Mouse (Mus musculus) embryonic facial prominence, embryonic 12.5 days (tissue): ENCODE measurements around the gene Aebp1. TPM values are rescaled to one million over a fixed set of nuclear protein-coding genes. Genes with fewer than 3 reads are reported as not detected.
A peak's percentile ranks its signal among the peaks of the same experiment; 100 is the strongest.

Experiments used
- ATAC-seq: fragments of 200-750 bp; cut with Nextera tagmentation; 2 replicates; pipeline ENCODE4 v1.8.0; 2017; ENCODE audit not compliant: insufficient number of reproducible peaks, insufficient read depth, low FRiP score, low TSS enrichment
- H3K27ac ChIP-seq: fragments of 300-500 bp; sonication (generic); 2 replicates; pipeline ENCODE4 v1.5.1; 2016; ENCODE audit warnings: mild to moderate bottlenecking
- H3K27me3 ChIP-seq: fragments of 300-500 bp; sonication (generic); 2 replicates; pipeline ENCODE4 v1.6.1; 2016; ENCODE audit warnings: mild to moderate bottlenecking, moderate library complexity
- H3K36me3 ChIP-seq: fragments of 300-500 bp; sonication (generic); 2 replicates; pipeline ENCODE4 v1.6.1; 2016; ENCODE audit warnings: mild to moderate bottlenecking
- H3K4me1 ChIP-seq: fragments of 300-500 bp; sonication (generic); 2 replicates; pipeline ENCODE4 v1.6.1; 2016
- H3K4me2 ChIP-seq: fragments of 300-500 bp; sonication (generic); replicated peaks from 2 replicates; pipeline ENCODE4 v1.6.1; 2016; ENCODE audit warnings: mild to moderate bottlenecking, moderate library complexity
- H3K4me3 ChIP-seq: fragments of 300-500 bp; sonication (generic); 2 replicates; pipeline ENCODE4 v1.5.1; 2016; ENCODE audit warnings: mild to moderate bottlenecking
- H3K9ac ChIP-seq: fragments of 300-500 bp; sonication (generic); 2 replicates; pipeline ENCODE4 v1.6.1; 2016; ENCODE audit warnings: mild to moderate bottlenecking, moderate library complexity
- H3K9me3 ChIP-seq: fragments of 300-500 bp; sonication (generic); 2 replicates; pipeline ENCODE4 v1.6.1; 2016; ENCODE audit warnings: mild to moderate bottlenecking, moderate library complexity
- WGBS: fragments of 180-500 bp; shearing (Covaris S2); methylation state at CpG from one replicate; pipeline ENCODE4 v1.1.7; 2016; 5-methylcytosine and 5-hydroxymethylcytosine counted together
- polyA plus RNA-seq: library from polyadenylated mRNA; unstranded; fragments of >200 nt; fragmentation: Nextera tagmentation; extraction: Ambion mirVana; gene quantifications from 2 replicates; pipeline ENCODE4 v1.2.1, GENCODE M21; 2016

The Aebp1 gene
- polyA plus RNA-seq, 1 experiment from 2014 or later = 29.1 TPM

GRCm38 (mm10) chr11:5840346-5840745, 21.4 kb upstream of the Aebp1 start:
- no peak overlapping the region for H3K27ac ChIP-seq

GRCm38 (mm10) chr11:5841751-5842150, 20.0 kb upstream of the Aebp1 start:
- Histone ChIP-seq H3K4me2 (no peak overlapping the region), H3K9ac (no peak overlapping the region), H3K4me3 (no peak overlapping the region), H3K27ac (no peak overlapping the region), H3K9me3 (no peaks in the 10 kb centered on the region), H3K4me1 (peaks cover 4% of the 10 kb centered on the region), H3K27me3 (no peaks in the 10 kb centered on the region), H3K36me3 (no peaks in the 10 kb centered on the region)
- WGBS = 94% methylated on average over 2 of the region's 2 CpGs
- ATAC-seq = no peak

More at GRCm38 (mm10) chr11:5840346-5840745, 21.4 kb upstream of the Aebp1 start:
- H3K9me3 ChIP-seq = no peaks in the 10 kb centered on the region
- H3K4me3 ChIP-seq = no peak overlapping the region
- peaks cover 8% of the 10 kb centered on the region for H3K4me1 ChIP-seq
- H3K4me2 ChIP-seq = no peak overlapping the region
- H3K27me3 ChIP-seq = no peaks in the 10 kb centered on the region
- WGBS = 72% methylated on average over 7 of the region's 7 CpGs
- no peak for ATAC-seq
- H3K36me3 ChIP-seq = no peaks in the 10 kb centered on the region
- H3K9ac ChIP-seq = no peak overlapping the region

GRCm38 (mm10) chr11:5843131-5843530, 18.6 kb upstream of the Aebp1 start:
- Histone ChIP-seq H3K4me1 (no peaks in the 10 kb centered on the region), H3K36me3 (no peaks in the 10 kb centered on the region), H3K27me3 (no peaks in the 10 kb centered on the region), H3K4me2 (no peak overlapping the region), H3K9ac (no peak overlapping the region), H3K4me3 (no peak overlapping the region), H3K27ac (no peak overlapping the region), H3K9me3 (no peaks in the 10 kb centered on the region)
- ATAC-seq = no peak
- WGBS = 76% methylated on average over 3 of the region's 3 CpGs

- no peaks in the 10 kb centered on the region for H3K27me3 ChIP-seq
- no peak overlapping the region for H3K4me3 ChIP-seq
- 72% methylated on average over 7 of the region's 7 CpGs for WGBS
- no peak overlapping the region for H3K9ac ChIP-seq
- H3K27ac ChIP-seq = no peak overlapping the region
- H3K4me1 ChIP-seq = no peaks in the 10 kb centered on the region
- H3K36me3 ChIP-seq = no peaks in the 10 kb centered on the region
- no peak overlapping the region for H3K4me2 ChIP-seq
- no peak for ATAC-seq
- H3K9me3 ChIP-seq = no peaks in the 10 kb centered on the region
Measured at GRCm38 (mm10) chr11:5846639-5847345, 15.0 kb upstream of the Aebp1 start.

- Histone ChIP-seq H3K27me3 (no peaks in the 10 kb centered on the region), H3K9ac (no peak overlapping the region), H3K4me3 (no peak overlapping the region), H3K27ac (no peak overlapping the region), H3K36me3 (no peaks in the 10 kb centered on the region), H3K9me3 (no peaks in the 10 kb centered on the region), H3K4me1 (0 out of 2 replicates have a peak, but pooled peaks cover 5% of the 10 kb centered on the region), H3K4me2 (no peak overlapping the region)
- no peak for ATAC-seq
- WGBS = 63% methylated on average over 6 of the region's 6 CpGs
Measured at GRCm38 (mm10) chr11:5848741-5849140, 13.0 kb upstream of the Aebp1 start.

DNA sequence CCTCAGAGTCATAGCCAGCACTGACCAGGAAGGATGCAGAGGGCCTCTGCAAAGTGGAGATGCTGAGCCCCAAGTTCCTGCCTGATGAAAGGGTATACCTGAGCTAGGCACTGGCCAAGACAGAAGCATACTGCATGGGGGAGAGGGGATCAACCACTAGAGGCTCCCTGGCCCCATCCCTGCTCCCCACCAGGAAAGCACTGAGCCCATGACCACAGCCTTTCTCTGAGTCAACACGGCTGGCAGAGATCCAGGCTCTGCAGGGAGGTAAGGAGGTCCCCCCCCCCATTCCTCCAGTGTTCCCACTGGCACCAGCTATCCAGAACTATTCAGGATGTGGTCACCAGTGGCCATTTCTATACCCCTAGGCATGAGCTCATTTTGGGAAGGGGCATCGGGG, 12.4 kb upstream of the Aebp1 start:
- H3K36me3 ChIP-seq = no peaks in the 10 kb centered on the region
- 0 out of 2 replicates have a peak, but pooled peaks cover 5% of the 10 kb centered on the region for H3K4me1 ChIP-seq
- H3K27me3 ChIP-seq = no peaks in the 10 kb centered on the region
- no peak for ATAC-seq
- H3K4me2 ChIP-seq = no peak overlapping the region
- no peaks in the 10 kb centered on the region for H3K9me3 ChIP-seq
- no peak overlapping the region for H3K27ac ChIP-seq
- no peak overlapping the region for H3K9ac ChIP-seq
- no peak overlapping the region for H3K4me3 ChIP-seq
- WGBS = 77% methylated on average over 2 of the region's 2 CpGs

GRCm38 (mm10) chr11:5850452-5850851, 11.3 kb upstream of the Aebp1 start:
- H3K36me3 ChIP-seq = no peaks in the 10 kb centered on the region
- H3K9me3 ChIP-seq = no peaks in the 10 kb centered on the region
- 58% methylated on average over 5 of the region's 5 CpGs for WGBS
- H3K9ac ChIP-seq = no peak overlapping the region
- no peak for ATAC-seq
- no peaks in the 10 kb centered on the region for H3K27me3 ChIP-seq
- 0 out of 2 replicates have a peak, but pooled peaks cover 6% of the 10 kb centered on the region for H3K4me1 ChIP-seq
- no peak overlapping the region for H3K4me2 ChIP-seq
- no peak overlapping the region for H3K27ac ChIP-seq
- no peak overlapping the region for H3K4me3 ChIP-seq

DNA sequence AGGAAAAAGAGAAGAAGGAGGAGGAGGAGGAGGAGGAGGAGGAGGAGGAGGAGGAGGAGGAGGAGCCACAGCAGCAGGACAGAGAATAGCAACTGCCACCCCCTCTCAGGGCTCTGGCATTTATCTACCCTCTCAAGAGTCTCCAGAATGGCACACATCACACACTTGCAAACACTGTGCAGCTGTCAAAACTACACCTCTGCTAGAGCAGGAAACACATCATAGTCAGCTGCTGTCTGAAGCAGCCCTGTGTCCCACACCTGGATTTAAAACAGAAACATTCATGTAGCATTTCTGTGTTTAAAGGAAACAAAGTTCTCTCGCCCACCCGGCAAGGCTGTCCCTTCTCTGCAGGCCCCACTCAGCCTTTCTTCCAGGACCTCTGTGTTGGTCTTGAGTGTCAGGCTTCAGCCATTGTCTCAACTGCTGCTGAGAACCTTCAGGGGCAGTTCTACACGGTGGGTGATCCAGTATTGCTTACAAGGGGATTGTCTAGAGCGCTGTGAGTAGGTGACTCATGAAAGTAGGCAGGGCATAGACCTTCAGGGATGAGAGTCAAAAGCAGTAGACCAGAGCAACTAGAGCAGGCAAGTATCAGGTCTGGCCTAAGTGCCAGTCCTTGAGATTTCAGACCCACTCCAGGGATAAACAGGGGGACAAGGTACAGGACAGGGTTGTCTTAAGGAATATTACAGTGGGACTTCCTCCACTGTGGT, 10.6 kb upstream of the Aebp1 start:
- Histone ChIP-seq H3K27ac (no peak overlapping the region), H3K4me1 (peaks cover 13% of the 10 kb centered on the region; the same call in 1 of the 2 replicates), H3K36me3 (no peaks in the 10 kb centered on the region), H3K9ac (no peak overlapping the region), H3K4me3 (no peak overlapping the region), H3K27me3 (no peaks in the 10 kb centered on the region), H3K9me3 (no peaks in the 10 kb centered on the region), H3K4me2 (no peak overlapping the region)
- ATAC-seq = no peak
- 56% methylated on average over 4 of the region's 4 CpGs for WGBS

DNA sequence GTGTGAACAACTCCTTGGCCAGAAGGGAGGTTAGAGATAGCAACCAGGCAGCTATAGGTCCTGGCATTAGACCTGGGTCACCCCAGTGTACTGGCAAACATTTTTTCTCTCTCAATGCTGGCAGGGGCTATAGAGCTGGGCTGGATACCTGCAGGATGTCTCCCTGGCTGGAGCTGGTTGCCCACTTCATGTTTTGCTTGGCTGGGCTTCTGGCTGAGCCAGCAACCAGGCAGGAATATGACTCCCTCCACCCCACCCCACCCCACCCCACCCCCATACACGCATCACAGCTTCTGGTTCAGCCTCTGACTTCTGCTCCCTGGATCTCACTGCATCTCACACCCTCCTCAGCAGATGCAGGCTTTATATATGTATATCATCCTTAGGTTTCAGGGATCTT, 9.4 kb upstream of the Aebp1 start:
- Histone ChIP-seq H3K9ac (no peak overlapping the region), H3K4me3 (no peak overlapping the region), H3K36me3 (no peaks in the 10 kb centered on the region), H3K27ac (no peak overlapping the region), H3K27me3 (no peaks in the 10 kb centered on the region), H3K4me2 (no peak overlapping the region), H3K9me3 (no peaks in the 10 kb centered on the region), H3K4me1 (peaks cover 13% of the 10 kb centered on the region; the same call in 1 of the 2 replicates)
- 40% methylated on average over 1 of the region's 1 CpGs for WGBS
- no peak for ATAC-seq

GRCm38 (mm10) chr11:5855481-5855880, 6.3 kb upstream of the Aebp1 start:
- no peak overlapping the region for H3K4me3 ChIP-seq
- H3K9me3 ChIP-seq = no peaks in the 10 kb centered on the region
- H3K9ac ChIP-seq = no peak overlapping the region
- H3K4me2 ChIP-seq = no peak overlapping the region
- no peak for ATAC-seq
- peaks cover 3% of the 10 kb centered on the region; the same call in 1 of the 2 replicates for H3K27me3 ChIP-seq
- H3K36me3 ChIP-seq = no peaks in the 10 kb centered on the region
- peak overlapping the region; percentile 43; the same call in 1 of the 2 replicates for H3K27ac ChIP-seq
- peaks cover 13% of the 10 kb centered on the region; the same call in 1 of the 2 replicates for H3K4me1 ChIP-seq

DNA sequence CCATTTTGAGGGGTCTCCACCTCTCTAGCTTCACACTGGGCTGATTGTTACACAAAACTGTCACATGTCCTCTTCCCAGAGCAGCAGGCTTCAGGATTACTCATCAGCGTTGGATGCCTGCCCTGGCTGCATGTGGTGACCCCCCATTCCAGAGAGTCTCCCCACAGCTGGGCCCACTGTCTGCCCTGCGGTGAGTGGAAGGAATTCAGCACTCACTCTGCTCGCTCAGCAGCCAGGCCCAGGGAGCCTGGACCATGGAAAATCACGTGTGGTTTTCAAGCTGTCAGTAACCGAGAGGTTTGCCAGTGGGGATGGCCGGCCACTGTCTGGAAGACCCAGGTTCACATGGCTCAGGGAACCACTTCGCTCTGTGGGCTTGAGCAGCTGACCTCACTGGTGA, 5.8 kb upstream of the Aebp1 start:
- H3K9ac ChIP-seq = 0 out of 2 replicates have a peak overlapping the region, but pooled peaks have one; percentile 24
- WGBS = 33% methylated on average over 7 of the region's 7 CpGs
- H3K4me3 ChIP-seq = no peak overlapping the region
- H3K9me3 ChIP-seq = no peaks in the 10 kb centered on the region
- H3K27ac ChIP-seq = peak overlapping the region; percentile 43; the same call in 1 of the 2 replicates
- ATAC-seq = no peak
- H3K4me1 ChIP-seq = peaks cover 13% of the 10 kb centered on the region; the same call in 1 of the 2 replicates
- no peaks in the 10 kb centered on the region for H3K36me3 ChIP-seq
- H3K27me3 ChIP-seq = peaks cover 7% of the 10 kb centered on the region; the same call in 1 of the 2 replicates
- H3K4me2 ChIP-seq = no peak overlapping the region
